Mouse (Mus musculus) CH12.LX (cell line): ENCODE data around the gene Psmd9. TPM values are rescaled to one million over a fixed set of nuclear protein-coding genes. Genes with fewer than 3 reads are reported as not detected.

Experiments
- DNase-seq: peaks from one replicate; pipeline ENCODE4 v3.0.0-alpha.2; 2013; ENCODE audit errors: extremely low read depth
- H3K27ac ChIP-seq: 2 replicates; pipeline ENCODE4 v1.5.1; 2012; ENCODE audit warnings: low read depth, mild to moderate bottlenecking, control low read depth, moderate library complexity; ENCODE audit not compliant: insufficient read depth
- H3K27me3 ChIP-seq: replicated peaks from 2 replicates; pipeline ENCODE3; 2012; ENCODE audit warnings: inconsistent platforms
- H3K36me3 ChIP-seq, 2 experiments: replicated peaks in 1 of 2; 2 replicates each; pipeline versions ENCODE3 to v1.6.1; 2012; ENCODE audit warnings: inconsistent platforms in 1 of 2, low read length in 1 of 2, mild to moderate bottlenecking in 1 of 2, mixed read lengths in 1 of 2, moderate library complexity in 1 of 2; ENCODE audit not compliant: control insufficient read depth in 1 of 2, insufficient read depth in 1 of 2
- H3K4me1 ChIP-seq, 2 experiments: 2 replicates each; pipeline ENCODE4 v1.6.1; 2012; ENCODE audit warnings: inconsistent platforms in 1 of 2, moderate library complexity in 1 of 2; ENCODE audit not compliant: insufficient read depth in 2 of 2, control insufficient read depth in 1 of 2
- H3K4me2 ChIP-seq: 2 replicates; pipeline ENCODE4 v1.6.1; 2012; ENCODE audit warnings: low read depth, mild to moderate bottlenecking, control low read depth; ENCODE audit not compliant: poor library complexity, insufficient read depth, severe bottlenecking
- H3K4me3 ChIP-seq, 3 experiments: fragments of 150-350 bp in 1 of 3; sonication (generic) in 1 of 3; replicated peaks in 1 of 3; 2 replicates each; pipeline versions ENCODE3 to v1.5.1; 2011 to 2012; ENCODE audit warnings: low read depth in 2 of 3, low read length in 2 of 3, mild to moderate bottlenecking in 2 of 3, moderate library complexity in 2 of 3, control low read depth in 1 of 3, improper control_type of control experiment in 1 of 3, inconsistent platforms in 1 of 3, mixed read lengths in 1 of 3; ENCODE audit not compliant: poor library complexity in 1 of 3
- H3K79me2 ChIP-seq: replicated peaks from 2 replicates; pipeline ENCODE4 v1.6.1; 2012; ENCODE audit warnings: mild to moderate bottlenecking, moderate library complexity; ENCODE audit not compliant: control insufficient read depth, poor library complexity, insufficient read depth, severe bottlenecking; ENCODE audit errors: extremely low read depth
- H3K9ac ChIP-seq: 2 replicates; pipeline ENCODE4 v1.6.1; 2012; ENCODE audit warnings: low read depth, mild to moderate bottlenecking, control low read depth, moderate library complexity; ENCODE audit not compliant: insufficient read depth
- H3K9me3 ChIP-seq: replicated peaks from 2 replicates; pipeline ENCODE3; 2012; ENCODE audit warnings: low read length, inconsistent platforms, mixed read lengths
- CHD1 ChIP-seq: IDR thresholded peaks from 2 replicates; pipeline ENCODE4 v1.6.1; 2012; ENCODE audit warnings: low read depth, low read length, improper control_type of control experiment, inconsistent platforms
- CTCF ChIP-seq, 2 experiments: IDR thresholded peaks in 1 of 2; conservative IDR thresholded peaks in 1 of 2; 2 replicates each; pipeline ENCODE4 v1.5.1; 2011 to 2012; ENCODE audit warnings: low read depth in 2 of 2, low read length in 2 of 2, improper control_type of control experiment in 1 of 2, inconsistent platforms in 1 of 2, mild to moderate bottlenecking in 1 of 2, moderate library complexity in 1 of 2
- E2F4 ChIP-seq: IDR thresholded peaks from 2 replicates; pipeline ENCODE4 v1.6.1; 2011; ENCODE audit warnings: low read depth, low read length, improper control_type of control experiment; ENCODE audit not compliant: insufficient replicate concordance
- EP300 ChIP-seq: IDR thresholded peaks from 2 replicates; pipeline ENCODE4 v1.6.1; 2011; ENCODE audit warnings: low read length, improper control_type of control experiment
- GABPA ChIP-seq: IDR thresholded peaks from 2 replicates; pipeline ENCODE4 v1.6.1; 2012; ENCODE audit warnings: low read depth, low read length, improper control_type of control experiment, inconsistent platforms; ENCODE audit not compliant: insufficient replicate concordance
- JUN ChIP-seq: IDR thresholded peaks from 2 replicates; pipeline ENCODE4 v1.6.1; 2011; ENCODE audit warnings: low read depth, mild to moderate bottlenecking, low read length, improper control_type of control experiment, moderate library complexity; ENCODE audit not compliant: insufficient read depth
- MAFK ChIP-seq: IDR thresholded peaks from 2 replicates; pipeline ENCODE4 v1.6.1; 2011; ENCODE audit warnings: low read length, improper control_type of control experiment; ENCODE audit not compliant: insufficient replicate concordance
- MAZ ChIP-seq: IDR thresholded peaks from 2 replicates; pipeline ENCODE4 v1.6.1; 2012; ENCODE audit warnings: low read depth, mild to moderate bottlenecking, inconsistent platforms, low read length, improper control_type of control experiment, moderate library complexity
- MEF2A ChIP-seq: IDR thresholded peaks from 2 replicates; pipeline ENCODE4 v1.6.1; 2014; ENCODE audit warnings: low read depth, mild to moderate bottlenecking, inconsistent platforms, low read length, improper control_type of control experiment, borderline replicate concordance
- MXI1 ChIP-seq: IDR thresholded peaks from 2 replicates; pipeline ENCODE4 v1.6.1; 2011; ENCODE audit warnings: mild to moderate bottlenecking, low read depth, low read length, improper control_type of control experiment
- NRF1 ChIP-seq: IDR thresholded peaks from 2 replicates; pipeline ENCODE4 v1.6.1; 2014; ENCODE audit warnings: low read depth, mild to moderate bottlenecking, inconsistent platforms, low read length, improper control_type of control experiment, moderate library complexity
- SIN3A ChIP-seq: IDR thresholded peaks from 2 replicates; pipeline ENCODE4 v1.6.1; 2012; ENCODE audit warnings: low read length, improper control_type of control experiment, inconsistent platforms
- TBP ChIP-seq: conservative IDR thresholded peaks from 2 replicates; pipeline ENCODE4 v1.6.1; 2011; ENCODE audit warnings: low read depth, low read length, improper control_type of control experiment
- TCF12 ChIP-seq: IDR thresholded peaks from 2 replicates; pipeline ENCODE4 v1.6.1; 2014; ENCODE audit warnings: low read depth, mild to moderate bottlenecking, inconsistent platforms, low read length, improper control_type of control experiment
- UBTF ChIP-seq: IDR thresholded peaks from 2 replicates; pipeline ENCODE4 v1.6.1; 2012; ENCODE audit warnings: low read depth, mild to moderate bottlenecking, inconsistent platforms, low read length, improper control_type of control experiment, moderate library complexity
- USF1 ChIP-seq: IDR thresholded peaks from 2 replicates; pipeline ENCODE4 v1.6.1; 2014; ENCODE audit warnings: low read depth, mild to moderate bottlenecking, inconsistent platforms, low read length, improper control_type of control experiment
- ZKSCAN1 ChIP-seq: IDR thresholded peaks from 2 replicates; pipeline ENCODE4 v1.6.1; 2012; ENCODE audit warnings: low read depth, inconsistent platforms, low read length, improper control_type of control experiment, borderline replicate concordance
- ZNF384 ChIP-seq: IDR thresholded peaks from 2 replicates; pipeline ENCODE4 v1.6.1; 2012; ENCODE audit warnings: low read depth, low read length, improper control_type of control experiment, inconsistent platforms
- dilution Hi-C: fragments of 300-500 bp; cut with MboI; formaldehyde crosslinking; loops from 2 replicates; pipeline ENCODE4 v1.14.3; 2020; ENCODE audit warnings: low sequenced_read_pairs; ENCODE audit not compliant: extremely low pct_unique_long_range_greater_than_20kb, extremely low pct_ligation_motif_present
- in situ Hi-C: fragments of 300-500 bp; cut with MboI; formaldehyde crosslinking; loops from 3 replicates; pipeline ENCODE4 v1.14.3; 2019; ENCODE audit warnings: low sequenced_read_pairs, low pct_ligation_motif_present, low pct_unique_long_range_greater_than_20kb, mixed read lengths
- polyA plus RNA-seq: library from polyadenylated mRNA; unstranded; fragments of >175 nt; gene quantifications from 2 replicates; pipeline ENCODE4 v1.2.1, GENCODE M21; 2012; ENCODE audit warnings: low read depth; ENCODE audit not compliant: insufficient read length
- total RNA-seq, 2 experiments: library from RNA; depleted of rRNA; stranded (reverse); fragments of 300-350 nt in 1 of 2; fragments of >200 nt in 1 of 2; gene quantifications; 2 replicates each; pipeline ENCODE4 v1.2.3; 2012 to 2014

Psmd9 gene
- total and polyA plus RNA-seq, 3 experiments = 30.8 to 38.0 (median 35.5) TPM

- in situ Hi-C loops = no loop called here
- peak overlapping the region; percentile 100 for H3K9ac ChIP-seq
- TF ChIP-seq EP300 (no peak), NRF1 (no peak), UBTF (0 out of 2 replicates have a peak, but pooled peaks have one; percentile 29), E2F4 (no peak), SIN3A (peak; percentile 21), CHD1 (no peak), MXI1 (0 out of 2 replicates have a peak, but pooled peaks have one; percentile 39), USF1 (no peak), ZKSCAN1 (no peak), MAFK (no peak), TCF12 (no peak), GABPA (no peak), JUN (no peak), ZNF384 (peak; percentile 59), TBP (no peak), MEF2A (no peak), MAZ (no peak), CTCF (conservative IDR thresholded peaks at IDR 0.05 in 1 of 2, IDR thresholded peaks at IDR 0.05 in 1 of 2; ENCODE audit: low read depth in 2 of 2, low read length in 2 of 2) (no peak)
- TF ChIP-seq, all 38 proteins: peak for 4
- no peaks in the 10 kb centered on the region for H3K27me3 ChIP-seq
- H3K4me3 ChIP-seq = peak overlapping the region; percentile 71 to 76 (median 76)
- peaks cover 58% of the 10 kb centered on the region for H3K79me2 ChIP-seq
- H3K36me3 ChIP-seq = peaks cover 25 to 41% of the 10 kb centered on the region in 2 experiments
- no peak for DNase-seq
- H3K9me3 ChIP-seq = no peaks in the 10 kb centered on the region
- peaks cover 0 to 31% of the 10 kb centered on the region in 2 experiments; a peak in 2 of 4 replicates for H3K4me1 ChIP-seq
- dilution Hi-C loops = no loop called here
- no peak overlapping the region for H3K27ac ChIP-seq
- peak overlapping the region; percentile 98 for H3K4me2 ChIP-seq
These were observed 25.8 kb upstream of the Psmd9 start for GRCm38 (mm10) chr5:123143251-123143970.
